Mouse (Mus musculus) naive thymus-derived CD4-positive, alpha-beta T cell, adult 2 months (primary cell): ENCODE results near the gene Lrrfip2.

ENCODE experiments used
- DNase-seq: peaks from one replicate; pipeline ENCODE4 v3.0.0-alpha.2; 2011; ENCODE audit warnings: low read depth

Gene Lrrfip2

DNA sequence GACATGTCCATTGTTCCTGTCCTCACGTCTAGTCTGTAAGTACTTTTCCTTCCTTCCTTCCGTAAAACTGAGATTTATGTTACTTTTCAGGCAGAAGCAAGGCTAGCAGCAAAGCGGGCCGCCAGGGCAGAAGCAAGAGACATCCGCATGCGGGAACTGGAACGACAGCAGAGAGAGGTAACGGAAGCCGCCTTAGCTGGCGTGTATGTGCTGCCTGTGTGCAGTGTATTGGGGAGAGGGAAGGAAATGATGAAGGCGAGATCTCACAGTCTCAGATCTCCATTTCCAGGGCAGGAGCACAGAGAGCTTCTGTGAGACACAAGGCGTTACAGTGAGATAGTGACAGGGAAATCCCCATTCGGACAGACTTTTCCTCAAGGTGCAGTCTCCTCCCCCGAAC lies 43.8 kb downstream of the Lrrfip2 start:
- peak; percentile 25 for DNase-seq

DNA sequence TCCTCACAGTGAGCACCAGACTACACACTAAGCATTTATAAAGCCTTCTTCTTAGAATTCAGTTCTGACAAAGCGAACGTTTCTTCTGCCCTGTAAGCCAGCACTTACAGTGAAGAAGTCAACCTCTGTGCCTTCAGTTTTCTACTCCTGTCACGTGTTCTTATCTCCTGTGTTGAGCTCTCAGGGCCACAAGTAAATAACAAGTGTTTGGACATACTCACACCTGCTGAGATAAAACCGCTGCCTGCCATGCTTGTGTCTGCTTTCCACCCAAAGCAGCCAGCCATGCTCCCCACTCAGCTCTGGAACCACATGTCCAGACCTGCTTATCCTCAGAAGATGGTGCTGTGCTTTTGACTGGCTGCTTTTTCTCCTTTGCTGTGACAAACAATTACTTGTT lies 49.2 kb downstream of the Lrrfip2 start:
- DNase-seq: no peak

DNA sequence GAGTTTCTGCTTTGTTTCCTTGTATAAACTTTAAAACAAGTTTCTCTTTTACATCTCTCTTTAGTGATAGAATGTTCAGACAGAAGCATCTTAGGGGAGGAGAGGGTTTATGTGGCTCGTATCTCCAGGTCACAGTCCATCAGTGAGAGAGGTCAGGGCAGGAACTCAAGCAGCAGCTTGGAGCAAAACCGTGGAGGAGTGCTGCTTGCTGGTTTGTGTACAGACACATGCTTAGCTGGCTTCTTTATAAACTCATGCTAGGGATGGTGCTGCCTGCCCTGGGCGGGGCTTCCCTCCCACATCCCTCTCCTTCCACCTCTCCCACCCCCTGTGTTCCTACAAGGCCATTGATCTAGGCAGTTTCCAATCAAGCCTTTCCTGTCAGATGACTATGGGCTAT lies 53.0 kb downstream of the Lrrfip2 start:
- no peak for DNase-seq

DNA sequence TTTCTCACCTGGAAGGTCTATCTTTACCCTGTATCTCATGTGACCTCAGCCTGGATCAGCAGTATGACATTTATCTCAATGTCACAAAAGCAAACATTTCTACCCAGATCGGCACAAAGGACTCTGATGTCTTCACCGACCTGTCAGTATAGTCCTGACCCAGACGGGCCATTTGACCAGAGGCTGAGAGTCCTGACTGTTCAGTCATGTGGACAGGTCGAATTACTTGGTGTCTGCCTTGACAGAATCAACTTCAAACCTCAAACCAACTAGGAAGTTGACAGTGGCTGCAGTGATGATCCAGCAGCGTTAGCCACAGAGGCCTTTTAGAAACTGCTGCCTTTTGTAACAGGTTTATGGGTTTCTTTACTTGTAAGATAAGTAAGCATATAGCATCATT lies 56.7 kb downstream of the Lrrfip2 start:
- DNase-seq: no peak

DNA sequence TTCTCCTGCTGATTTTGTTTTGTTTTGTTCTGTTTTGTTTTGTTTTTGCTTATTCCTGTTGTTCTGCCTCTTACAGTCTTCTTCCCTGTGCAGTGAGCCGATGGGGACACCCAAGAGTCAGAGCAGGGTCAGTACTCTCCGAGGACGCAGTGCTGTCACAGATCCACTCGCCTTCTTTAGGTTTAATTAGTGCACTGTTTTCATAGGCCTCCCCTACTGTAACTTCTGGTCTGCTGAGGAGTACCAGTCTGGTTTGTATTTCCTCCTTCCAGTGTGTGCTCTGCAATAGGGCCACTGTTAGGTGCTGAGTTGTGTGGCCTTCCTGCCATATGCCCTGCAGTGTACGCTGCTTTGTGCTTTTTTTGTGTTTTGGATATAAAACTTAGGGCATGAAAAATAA lies 61.6 kb downstream of the Lrrfip2 start:
- DNase-seq: no peak

DNA sequence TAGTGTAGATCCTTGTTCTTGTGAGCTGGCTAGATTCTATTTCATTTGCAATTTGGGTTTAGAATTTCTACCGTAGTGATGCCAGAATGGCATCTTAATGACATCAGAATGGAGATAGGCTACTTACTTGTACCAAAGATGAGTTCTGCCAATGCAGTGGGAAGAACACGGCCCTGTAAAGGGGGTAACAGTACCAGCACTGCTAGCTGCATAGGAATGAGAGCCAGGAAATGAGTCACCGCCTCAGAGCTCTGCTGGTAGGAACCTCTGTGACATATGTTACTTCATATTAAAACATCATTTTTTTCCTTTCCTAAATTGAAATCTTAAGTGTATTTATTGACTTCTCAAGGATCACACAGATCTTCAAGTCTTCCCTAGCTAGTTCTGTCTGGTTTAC lies 64.8 kb downstream of the Lrrfip2 start:
- no peak for DNase-seq

DNA sequence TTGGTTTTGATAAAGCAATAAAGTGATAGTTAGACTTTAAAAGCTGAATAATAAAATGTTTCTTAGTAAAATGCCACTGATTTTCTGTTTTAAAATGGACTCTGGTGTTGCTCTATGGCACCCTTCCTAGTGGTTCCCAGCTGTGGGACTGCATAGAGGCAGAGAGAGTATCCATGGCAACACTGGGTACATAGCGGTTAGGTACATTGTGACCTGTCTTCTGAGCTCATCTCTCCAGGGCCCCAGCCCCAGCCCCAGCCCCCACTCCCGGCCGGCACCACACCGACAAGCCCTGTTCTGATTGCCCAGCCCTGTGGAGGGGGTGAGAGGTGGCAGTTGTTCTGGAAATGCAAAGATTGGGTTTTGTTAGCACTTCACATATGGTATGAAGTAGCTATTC lies 67.5 kb downstream of the Lrrfip2 start:
- no peak for DNase-seq

DNA sequence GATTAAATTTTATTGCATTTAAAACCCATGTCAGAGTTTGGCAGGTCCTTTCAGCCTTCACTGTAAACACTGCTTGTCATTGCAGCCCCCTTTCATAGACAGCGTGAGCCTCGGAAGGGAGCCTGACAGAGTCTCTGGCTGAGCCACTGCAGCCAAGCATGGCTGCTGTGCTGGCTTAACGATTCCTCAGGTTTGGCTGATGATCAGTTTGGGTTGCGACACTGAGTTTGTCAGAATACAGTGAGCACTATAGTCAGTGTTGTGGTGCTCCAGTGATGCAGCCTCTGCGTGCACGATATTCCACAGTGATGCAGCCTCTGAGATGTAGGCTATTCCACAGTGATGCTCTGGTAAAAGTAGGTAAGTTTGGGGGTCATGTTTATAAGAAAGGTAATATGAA lies 69.5 kb downstream of the Lrrfip2 start:
- DNase-seq: no peak

DNA sequence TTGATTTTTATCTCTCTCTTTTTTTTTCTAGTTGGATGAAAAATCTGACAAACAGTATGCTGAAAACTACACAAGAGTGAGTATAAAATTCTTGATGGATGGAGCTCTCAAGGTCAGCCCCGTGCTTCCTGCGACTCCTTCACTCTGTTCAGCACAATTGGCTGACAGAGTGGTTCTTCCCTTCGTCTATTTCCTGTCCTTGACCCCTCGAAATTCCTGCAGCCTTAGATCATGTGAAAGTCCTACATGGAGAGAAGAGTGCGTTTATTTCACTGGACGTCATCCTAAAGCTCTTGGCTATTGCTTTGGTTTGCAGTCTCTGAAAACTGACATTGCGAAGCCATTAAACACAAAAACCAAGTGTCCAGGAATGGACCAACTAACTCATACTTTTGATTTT lies 71.3 kb downstream of the Lrrfip2 start:
- no peak for DNase-seq

DNA sequence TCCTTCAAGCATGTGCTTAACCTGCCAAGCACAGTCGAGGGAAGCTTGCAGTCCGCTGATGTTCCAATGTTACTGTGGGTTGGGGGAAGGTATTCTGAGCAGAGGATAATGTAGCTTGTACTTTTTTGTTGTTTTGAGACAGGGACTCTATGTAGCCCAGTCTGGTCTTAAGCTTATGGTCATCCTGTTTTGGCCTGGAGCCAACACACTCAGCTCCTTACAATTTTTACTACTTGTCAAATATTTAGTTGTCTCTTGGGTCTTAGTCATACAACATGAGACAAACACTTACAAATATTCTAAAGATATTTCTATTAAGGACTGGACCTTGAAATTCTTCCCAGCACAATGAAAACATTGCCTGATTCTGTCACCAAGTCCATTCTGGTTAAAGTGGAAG lies 75.8 kb downstream of the Lrrfip2 start:
- DNase-seq: no peak

DNA sequence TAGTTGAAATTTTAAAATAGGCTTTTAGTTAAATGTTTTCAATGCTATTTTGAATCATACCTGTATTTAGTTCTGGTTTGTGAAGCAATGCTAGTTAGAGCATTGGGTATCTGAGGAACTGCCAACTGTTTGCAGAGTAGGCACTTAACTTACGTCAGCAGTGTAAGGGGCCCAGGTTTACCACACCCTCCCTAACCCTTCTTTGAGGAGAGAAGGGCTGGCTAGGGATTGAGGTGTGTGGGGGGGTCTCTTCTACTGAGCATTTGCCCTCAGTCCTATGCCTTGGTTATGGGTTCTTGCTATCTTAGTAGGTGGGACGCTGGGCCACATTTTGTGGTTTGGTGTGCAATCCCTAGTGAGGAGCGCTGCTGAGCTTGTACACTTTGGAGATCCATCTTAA lies 79.7 kb downstream of the Lrrfip2 start:
- no peak for DNase-seq

DNA sequence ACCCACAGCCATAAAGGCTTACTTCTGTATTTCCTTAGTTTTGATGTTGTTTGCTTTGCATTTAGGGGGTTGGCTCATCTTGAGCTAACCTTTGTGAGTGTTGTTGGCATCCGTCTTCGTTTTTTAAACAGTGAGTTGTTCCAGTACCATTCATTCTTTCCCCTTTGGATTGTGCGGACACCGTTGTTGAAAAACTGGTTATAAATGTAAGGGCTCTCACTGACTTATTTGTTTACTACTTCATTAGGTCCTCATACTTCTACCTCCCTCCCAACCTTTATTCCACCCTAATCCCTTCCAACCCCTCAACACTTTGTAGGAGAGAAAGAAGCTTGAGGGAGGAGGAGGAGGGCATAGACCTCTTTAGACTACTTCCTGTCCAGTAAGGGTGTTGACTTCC lies 80.3 kb downstream of the Lrrfip2 start:
- no peak for DNase-seq

DNA sequence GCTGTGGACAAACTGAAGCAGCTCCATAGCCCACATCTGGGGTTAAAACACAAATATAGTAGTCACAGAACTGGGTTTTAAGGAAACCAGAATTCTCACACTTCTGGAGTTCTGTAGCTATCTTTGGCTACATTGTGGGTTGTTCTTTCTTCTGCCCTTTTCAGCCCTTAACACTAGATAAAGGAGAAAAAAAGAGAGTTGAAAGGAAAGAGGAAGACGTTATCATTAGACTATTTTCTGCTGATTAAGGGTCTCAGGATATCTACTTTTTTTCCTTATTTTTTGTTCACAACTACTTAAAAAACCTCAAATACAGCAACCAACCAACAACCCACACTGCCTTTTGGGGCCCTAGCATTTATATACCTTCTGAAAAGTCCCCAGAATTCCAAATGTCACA lies 80.9 kb downstream of the Lrrfip2 start:
- DNase-seq: no peak

DNA sequence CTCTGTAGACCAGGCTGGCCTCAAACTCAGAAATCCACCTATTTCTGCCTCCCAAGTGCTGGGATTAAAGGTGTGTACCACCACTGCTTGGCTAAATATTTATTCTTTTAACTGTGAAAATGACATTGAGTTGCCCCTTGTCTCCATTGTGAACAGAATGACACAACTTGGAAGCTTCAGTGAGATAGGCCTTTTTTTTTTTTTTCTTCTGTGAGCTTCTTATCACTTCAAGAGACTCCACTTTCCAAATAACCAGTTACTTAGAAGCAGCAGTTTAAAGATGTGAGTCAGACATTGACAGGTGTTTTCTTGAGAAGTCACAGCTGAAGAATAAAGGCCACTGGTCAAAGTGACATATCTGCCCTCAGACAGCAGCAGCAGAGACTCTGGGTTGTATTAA lies 82.8 kb downstream of the Lrrfip2 start:
- no peak for DNase-seq

DNA sequence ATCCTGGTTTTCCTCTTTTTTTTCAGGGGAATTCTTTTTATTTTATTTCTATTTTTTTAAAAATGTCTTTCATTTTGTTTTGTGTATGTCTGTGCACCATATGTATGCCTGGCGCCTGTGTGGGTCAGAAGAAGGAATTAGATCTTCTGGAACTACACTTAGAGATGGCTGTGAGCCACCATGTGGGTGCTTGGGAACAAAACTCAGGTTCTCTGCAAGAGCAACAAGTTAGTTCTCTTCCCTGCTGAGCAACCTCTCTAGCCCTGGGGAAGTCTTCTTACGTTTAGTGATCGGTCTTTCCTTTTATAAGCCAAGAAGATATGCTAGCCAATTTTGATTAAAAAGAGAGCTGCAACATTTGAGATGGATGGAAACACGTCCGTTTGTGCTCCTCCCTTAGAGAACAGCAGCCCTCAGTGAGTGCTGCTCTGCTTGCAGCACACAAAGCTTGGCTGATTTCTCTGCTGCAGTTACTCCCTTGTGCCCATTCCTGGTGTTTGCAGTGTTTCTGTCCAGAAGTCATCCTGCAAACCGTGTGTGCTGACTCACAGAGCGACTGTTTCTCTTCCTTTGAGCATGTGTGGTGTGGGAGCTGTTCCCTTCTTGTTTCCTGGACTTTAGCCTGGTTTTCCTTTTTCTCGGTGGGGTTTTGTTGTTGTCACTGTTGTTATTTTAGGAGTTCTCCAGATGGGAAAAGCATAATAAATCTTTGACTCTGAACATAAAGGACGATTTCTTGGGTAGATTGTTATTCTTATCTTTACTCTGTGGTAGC lies 87.4 kb downstream of the Lrrfip2 start:
- no peak for DNase-seq

DNA sequence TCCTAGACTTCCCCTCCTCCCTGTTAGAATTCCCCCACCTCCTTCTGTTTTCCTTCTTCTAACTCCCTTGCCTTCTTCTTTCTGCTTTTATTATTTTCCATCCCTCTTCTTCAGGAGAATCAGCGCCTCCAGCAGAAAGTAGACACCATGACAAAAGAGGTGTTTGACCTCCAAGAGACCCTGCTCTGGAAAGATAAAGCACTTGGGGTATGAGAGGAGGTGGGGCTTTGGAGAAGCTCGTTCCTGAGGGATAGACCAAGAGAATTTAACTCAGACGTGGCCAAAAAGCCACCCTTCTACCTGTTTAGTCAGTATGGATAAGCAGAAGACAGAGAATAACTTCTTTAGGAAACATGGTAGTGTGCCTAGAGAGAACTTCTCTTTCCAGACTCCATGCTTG lies 90.3 kb downstream of the Lrrfip2 start:
- no peak for DNase-seq

DNA sequence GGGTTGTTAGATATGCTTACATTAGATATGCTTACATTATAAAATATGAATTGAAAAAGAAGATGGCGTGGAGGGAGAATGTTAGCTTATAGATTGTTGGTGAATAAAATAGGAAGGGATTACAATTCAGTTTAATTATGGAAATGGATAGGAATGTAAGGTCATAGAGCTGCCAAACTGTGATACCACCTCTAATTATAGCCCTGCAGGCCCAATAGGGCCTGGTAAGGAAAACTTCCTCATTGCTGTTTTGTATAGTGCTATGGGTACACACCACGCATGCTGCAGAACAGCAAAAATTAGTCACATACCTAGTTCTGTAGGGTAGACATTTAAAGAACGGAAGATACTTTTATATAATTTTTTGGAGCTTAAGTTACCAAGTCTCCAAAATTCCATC lies 90.8 kb downstream of the Lrrfip2 start:
- DNase-seq: no peak

DNA sequence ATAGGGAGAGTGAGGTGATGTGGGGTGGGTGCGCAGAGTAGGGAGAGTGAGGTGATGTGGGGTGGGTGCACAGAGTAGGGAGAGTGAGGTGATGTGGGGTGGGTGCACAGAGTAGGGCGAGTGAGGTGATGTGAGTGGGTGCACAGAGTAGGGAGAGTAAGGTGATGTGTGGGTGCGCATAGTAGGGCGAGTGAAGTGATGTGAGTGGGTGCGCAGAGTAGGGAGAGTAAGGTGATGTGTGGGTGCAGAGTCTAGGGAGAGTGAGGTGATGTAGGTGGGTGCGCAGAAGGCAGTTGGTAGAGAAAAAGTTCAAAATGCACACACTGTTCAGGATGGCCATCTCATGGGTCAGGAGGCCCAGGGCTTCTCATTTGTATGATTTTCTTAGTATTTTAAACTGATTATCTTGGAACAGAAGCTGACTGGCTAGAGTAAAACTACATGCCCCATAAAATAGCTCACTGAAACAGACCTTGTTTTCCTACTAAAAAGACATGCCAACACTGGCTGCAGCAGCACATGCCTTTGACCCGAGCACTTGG lies 91.8 kb downstream of the Lrrfip2 start:
- no peak for DNase-seq

DNA sequence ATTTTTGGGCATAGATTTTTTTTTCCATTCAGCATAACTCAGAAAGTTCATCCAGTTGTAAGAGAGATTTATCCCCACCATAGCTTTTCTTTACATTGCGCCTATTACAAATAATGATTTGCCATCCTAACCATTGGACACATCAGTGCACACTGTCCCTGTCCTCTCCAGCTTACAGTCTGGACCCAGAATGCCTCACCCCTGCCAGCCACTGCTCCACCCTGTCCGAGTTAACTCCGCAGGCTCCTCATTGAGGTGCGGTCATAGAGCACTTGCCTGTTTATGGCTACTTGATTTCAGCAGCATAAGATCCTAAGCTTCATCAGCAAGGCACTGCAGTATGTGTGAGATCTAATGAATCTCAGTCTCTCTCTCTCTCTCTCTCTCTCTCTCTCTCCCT lies 93.0 kb downstream of the Lrrfip2 start:
- DNase-seq: no peak

DNA sequence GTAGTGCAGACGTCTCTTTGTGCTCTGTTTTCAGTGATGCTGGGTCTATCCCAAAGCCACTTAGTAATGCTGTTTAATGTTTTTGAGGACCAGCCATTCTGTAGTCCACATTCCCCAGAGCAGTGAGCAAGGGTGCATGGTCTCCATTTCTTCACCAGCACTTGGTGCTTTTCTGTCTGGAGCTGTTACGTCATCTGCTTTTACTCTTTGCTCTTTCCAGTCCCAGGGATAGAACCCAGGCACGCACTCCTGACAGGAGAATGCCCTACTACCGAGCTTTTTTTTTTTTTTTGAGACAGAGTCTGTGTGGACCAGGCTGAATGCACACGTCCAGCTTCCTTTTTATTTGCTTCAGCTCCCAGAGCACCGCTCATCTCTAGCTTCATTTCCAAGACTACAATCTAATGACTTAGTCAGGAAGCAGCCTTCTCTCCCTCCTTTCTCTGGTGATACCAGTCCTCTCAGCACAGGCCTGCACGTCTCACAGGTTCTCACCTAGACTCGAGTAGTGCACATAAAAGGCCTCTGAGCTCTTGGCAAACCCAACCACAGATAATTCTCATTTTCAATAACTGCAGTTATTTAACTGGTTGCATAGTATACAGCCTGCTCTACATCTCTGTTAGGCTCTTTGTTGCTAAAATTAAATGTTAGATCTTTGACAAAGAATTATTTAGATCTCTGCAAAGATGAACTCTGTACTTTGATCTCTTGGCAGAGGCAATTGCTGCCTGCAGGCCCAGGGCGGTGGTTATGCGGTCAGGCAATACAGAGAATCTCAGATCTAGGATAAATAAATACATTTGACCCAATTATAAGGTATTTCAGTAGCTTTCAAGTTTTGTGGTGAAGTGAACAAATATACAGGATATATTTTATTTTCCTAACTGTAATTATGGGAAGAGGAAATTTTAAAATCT lies 94.0 kb downstream of the Lrrfip2 start:
- DNase-seq: no peak

DNA sequence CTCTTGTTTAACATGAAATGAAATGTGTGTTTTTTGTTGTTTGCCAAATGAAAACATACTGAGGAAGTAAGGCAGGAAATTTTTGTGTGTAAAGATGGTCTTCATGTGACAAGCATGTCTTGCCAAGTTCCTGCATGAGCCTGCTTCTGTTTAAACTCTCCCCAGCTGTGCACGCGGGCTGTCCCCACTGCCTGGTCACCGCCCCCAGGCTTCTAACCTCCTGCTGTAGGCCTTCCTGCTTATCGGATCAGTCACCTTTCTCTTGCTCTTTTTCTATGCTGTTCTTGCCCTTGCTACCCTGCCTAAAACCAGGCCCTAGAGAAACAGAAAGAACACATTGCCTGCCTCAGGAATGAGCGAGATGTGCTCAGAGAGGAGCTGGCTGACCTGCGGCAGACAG lies 96.1 kb downstream of the Lrrfip2 start:
- DNase-seq: no peak

DNA sequence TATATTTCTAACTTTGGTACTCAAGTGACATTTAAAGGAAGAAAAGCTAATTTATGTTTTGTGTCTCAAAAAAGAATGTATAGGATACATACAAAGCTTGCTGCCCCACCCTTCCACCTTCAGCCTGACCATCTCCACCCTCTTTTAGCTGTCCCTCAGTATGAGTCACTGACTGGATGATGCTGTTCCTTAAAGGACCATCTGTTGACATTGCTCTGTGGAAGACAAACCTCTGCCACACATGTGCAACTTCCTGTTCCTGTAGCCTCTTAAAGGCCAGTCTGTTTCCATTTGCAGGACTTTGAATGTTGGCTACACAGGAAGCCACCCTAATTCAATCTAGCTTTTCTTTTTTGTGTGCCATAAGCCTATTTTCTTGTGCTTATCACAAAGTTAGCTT lies 99.0 kb downstream of the Lrrfip2 start:
- no peak for DNase-seq

DNA sequence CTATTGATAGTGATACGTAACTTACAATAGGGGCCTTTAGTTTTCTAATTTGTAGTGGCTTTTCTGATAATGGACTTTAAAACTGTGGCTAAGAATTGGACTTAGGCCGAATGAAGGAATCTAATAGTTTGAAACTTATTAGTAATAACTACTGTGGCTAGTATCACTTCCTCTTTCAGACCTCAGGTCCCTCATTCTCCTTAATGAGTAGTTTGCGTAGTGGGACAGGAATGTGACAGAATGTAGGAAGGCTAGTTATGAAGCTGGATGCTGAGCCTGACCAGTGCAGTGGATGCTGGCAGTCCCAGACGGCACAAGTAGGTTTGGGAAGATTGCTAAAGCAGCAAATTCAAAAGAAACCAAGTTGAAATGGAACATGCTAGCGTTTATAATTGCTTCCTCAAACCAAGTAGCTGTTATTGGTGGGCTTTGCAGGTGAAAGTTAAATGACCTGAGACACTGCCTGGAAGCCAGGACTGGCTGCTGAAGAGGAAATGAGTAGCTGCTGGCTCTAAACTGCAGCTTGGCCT lies 103.2 kb downstream of the Lrrfip2 start:
- no peak for DNase-seq
